Mouse (Mus musculus): ENCODE results near the gene Klf1. TPM values are rescaled to one million over a fixed set of nuclear protein-coding genes. Genes with fewer than 3 reads are reported as not detected.

Gene Klf1
- polyA plus RNA-seq (2014; fragmentation: Illumina TruSeq; extraction: RNeasy Lipid Tissue Mini Kit (QIAGEN cat#74804); ENCODE audit: low read depth, low replicate concordance) = 0.38 TPM

DNA sequence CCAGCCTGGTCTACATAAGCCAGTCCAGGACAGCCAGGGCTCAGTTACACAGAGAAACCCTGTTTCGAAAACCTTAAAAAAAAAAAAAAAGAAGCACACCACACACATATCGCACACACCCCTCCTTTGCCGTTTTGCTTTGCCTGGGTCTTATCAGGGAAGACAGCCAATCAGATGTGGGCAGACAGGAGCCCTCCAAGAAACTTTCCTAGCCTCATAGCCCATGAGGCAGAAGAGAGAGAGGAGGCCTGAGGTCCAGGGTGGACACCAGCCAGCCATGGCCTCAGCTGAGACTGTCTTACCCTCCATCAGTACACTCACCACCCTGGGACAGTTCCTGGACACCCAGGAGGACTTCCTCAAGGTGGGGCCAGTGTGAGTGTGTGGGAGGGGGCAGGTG lies at the start of gene Klf1:
TSS of gene Klf1 (plus strand) at position 177 of the 400 bp plus-strand sequence.

DNA sequence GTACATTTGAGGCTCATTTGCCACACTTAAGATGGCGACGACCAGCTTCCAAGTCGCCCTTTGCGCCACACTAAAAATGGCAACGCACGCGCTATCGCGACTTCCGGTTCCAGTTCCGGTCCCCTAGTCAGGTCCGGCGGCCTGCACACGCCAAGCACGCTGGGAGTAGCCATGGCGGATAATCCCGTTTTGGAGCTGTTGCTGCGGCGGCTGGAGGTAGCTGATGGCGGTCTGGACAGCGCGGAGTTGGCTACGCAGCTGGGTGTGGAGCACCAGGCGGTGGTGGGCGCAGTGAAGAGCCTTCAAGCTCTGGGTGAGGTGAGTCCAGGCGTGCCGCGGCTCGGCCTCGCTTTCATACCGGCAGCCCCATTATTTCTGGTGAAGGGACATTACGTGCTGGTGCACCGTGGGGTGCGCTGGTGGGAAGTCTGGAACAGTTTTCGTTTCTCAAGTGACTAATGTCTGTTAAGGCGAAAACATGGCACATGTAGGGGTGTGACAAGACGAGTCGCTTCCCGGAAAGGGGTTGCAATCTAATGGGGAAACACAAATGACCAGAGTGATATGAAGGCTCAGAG lies 44.8 kb upstream of the Klf1 start, which contains the start of gene Farsa:
TSS of gene Farsa (plus strand) at position 126 of the 578 bp plus-strand sequence.

DNA sequence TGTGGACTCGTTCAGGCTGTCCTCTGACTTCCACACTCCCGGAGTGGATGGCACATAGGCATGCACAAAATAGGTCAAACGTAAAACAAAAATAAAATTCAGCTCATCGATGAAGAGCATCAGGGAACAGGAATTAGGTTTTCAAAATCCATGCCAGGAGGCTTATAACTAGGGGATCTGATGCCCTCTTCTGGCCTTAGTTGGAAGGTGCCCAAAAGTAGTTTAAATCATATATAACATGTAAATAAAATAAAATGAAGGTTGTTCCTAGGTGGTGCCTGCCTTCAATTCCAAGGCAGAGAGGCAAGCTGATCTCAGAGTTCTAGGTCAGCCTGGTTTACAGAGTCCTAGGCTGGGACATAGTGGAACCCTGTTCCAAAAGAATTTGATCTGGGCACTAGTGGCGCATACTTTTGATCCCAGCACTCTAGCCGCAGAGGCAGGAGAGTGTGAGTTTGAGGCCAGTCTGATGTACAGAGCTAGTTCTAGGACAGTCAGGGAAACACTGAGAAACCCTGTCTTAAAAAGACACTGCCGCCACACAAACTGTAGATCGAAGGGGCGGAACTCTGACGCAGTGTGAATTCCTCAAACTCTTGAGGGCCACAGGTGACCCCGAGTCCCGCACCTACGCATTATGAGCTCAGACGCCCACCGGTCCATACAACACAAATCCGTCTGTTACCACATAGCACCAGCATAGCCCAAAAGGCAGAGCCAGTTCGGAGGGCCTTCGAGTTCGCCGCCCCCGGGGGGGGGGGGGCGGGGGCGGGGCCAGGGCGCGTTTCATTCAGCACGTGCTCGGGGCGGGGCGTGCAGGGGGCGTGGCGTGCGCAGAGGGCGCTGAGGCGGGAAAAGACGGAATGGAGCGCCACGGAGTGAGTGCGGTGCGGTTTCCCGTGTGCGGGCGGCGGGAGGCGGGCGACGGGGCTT lies 30.1 kb upstream of the Klf1 start, which contains the start of gene Syce2:
TSS of gene Syce2 (plus strand) at position 736 of the 933 bp plus-strand sequence.

DNA sequence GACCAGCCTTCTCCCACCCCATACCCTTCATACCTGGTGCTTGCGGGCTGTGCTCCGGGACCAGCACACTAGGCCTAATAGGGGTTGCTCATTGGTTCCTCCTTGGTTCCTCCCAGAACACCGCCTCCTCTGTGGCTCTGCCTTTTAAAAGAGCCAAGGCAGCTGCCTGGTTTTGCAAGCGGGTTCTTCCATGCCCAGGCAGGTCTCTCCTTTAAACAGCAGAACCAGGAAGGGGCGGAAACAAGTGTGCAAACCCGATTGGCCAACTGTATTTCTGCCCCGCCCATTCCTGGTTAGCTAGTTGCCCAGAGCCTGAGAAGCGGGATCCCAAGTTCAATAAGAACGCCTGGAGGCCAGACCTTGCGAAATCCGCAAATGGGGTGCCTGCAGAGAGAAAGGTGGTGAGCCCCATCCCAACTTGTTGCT lies 8.0 kb upstream of the Klf1 start, which contains the start of gene Gcdh:
TSS of gene Gcdh (minus strand) at position 213 of the 426 bp plus-strand sequence.

DNA sequence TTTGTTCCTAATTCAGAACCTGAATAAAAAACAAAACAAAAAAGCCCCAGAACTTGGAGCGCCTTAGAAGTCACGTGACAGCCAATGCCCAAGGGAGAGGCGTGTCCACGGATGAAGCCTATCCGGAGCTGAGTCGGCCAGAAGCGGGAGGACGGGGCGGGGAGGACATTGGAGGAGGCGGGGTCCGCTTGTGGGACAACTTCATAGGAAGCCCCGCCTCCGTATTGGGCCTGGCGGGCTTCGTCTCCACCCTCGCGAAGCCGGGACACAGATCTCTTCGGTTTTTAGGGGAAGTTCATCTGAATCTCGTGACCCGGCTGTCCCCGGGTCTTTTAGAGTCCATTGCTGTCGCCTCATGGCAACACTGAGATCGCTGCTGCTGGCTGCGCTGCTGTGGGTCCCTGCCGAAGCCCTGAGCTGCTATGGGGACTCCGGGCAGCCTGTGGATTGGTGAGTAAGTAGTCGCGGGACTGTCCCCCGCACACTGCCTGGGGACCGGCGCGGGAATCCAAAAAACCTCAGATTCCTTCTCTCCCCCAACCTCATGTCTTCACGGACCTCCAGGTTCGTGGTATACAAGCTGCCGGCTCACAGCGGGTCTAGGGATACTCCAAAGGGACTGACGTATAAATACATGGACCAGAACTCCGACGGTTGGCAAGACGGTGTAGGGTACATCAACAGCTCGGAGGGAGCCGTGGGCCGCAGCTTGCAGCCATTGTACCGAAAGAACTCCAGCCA lies 6.9 kb downstream of the Klf1 start, which contains the start of gene Dnase2a:
TSS of gene Dnase2a (plus strand) at position 140 of the 741 bp plus-strand sequence.

DNA sequence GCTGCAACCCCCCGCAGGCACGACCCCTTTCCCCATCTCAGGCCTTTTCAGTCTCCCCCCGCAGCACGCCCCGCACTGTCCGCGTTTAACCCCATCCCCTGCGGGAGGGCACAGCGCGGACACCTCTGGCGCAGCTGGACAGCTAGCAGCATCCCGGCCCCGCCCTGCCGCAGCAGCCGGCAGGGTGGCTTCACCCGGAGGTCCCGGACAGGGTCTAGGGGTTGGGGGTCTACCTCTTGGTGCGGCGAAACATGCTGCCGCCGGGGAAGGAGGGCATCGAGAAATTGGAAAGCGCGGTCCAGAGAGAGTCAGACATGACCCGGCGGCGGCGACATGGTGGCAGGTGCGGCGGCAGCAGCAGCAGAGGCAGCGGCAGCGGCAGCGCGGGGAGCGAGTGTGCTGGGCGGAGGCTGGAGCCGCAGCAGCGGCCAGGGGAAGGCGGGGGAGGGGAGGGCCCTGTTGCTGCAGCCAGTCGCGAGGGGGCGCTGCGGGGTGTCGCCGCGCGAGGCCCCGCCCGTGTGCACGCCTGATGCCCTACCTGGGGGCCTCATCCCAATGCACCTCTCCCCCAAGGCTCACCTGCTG lies 35.3 kb downstream of the Klf1 start, which contains the start of gene Mast1:
TSS of gene Mast1 (minus strand) at position 398 of the 585 bp plus-strand sequence.

DNA sequence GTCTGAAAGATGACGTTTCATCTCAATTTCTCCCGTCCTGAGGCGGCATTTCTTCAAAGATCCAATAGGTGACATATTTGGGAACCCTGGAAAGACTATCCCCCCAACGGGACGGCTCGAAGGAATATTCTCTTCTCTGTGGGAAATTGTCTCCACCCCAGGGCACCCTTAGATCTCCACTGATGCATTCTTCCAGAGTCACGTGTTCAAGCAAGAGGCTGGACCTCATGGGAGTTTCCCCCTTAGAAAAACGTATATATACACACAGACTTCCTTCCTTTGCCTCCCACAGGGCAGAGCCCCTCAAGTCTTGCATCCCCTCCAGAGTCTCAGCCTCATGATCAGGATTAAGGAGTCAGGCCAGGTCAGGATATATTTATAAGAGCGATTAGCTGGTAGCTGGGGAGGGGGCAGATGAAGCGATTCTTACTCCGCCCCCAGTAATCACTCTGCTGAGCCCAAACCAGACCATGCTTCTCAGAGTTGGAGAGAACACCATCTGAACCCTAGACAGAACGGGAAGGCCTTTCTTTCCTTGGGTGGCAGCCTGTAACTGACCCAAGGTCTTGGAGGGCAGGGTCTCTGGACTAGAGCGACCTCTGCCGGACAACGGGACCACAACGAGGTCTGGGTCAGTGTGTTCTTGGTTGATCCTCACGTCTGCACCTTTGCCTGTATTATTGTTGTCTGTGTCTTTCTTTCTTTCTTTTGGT lies 45.0 kb downstream of the Klf1 start, which contains the start of gene Rtbdn:
TSS of gene Rtbdn (plus strand) at position 464 of the 713 bp plus-strand sequence.

Other genes with a start within 250 kb of the Klf1 start
- gene Ier2, start 239.1 kb upstream of the Klf1 start, polyA plus RNA-seq (2014; fragmentation: Illumina TruSeq; extraction: RNeasy Lipid Tissue Mini Kit (QIAGEN cat#74804); ENCODE audit: low read depth, low replicate concordance) = 5.6 TPM
- 12.7 TPM for gene Trmt1, start 215.6 kb upstream of the Klf1 start, polyA plus RNA-seq (2014; fragmentation: Illumina TruSeq; extraction: RNeasy Lipid Tissue Mini Kit (QIAGEN cat#74804); ENCODE audit: low read depth, low replicate concordance)
- gene Nacc1, start 214.1 kb upstream of the Klf1 start, polyA plus RNA-seq (2014; fragmentation: Illumina TruSeq; extraction: RNeasy Lipid Tissue Mini Kit (QIAGEN cat#74804); ENCODE audit: low read depth, low replicate concordance) = 2.2 TPM
- gene Lyl1, start 200.5 kb upstream of the Klf1 start, polyA plus RNA-seq (2014; fragmentation: Illumina TruSeq; extraction: RNeasy Lipid Tissue Mini Kit (QIAGEN cat#74804); ENCODE audit: low read depth, low replicate concordance) = not detected
- gene G430095P16Rik, start 178.9 kb upstream of the Klf1 start, polyA plus RNA-seq (2014; fragmentation: Illumina TruSeq; extraction: RNeasy Lipid Tissue Mini Kit (QIAGEN cat#74804); ENCODE audit: low read depth, low replicate concordance) = not detected
- gene Nfix, start 101.6 kb upstream of the Klf1 start, polyA plus RNA-seq (2014; fragmentation: Illumina TruSeq; extraction: RNeasy Lipid Tissue Mini Kit (QIAGEN cat#74804); ENCODE audit: low read depth, low replicate concordance) = 19.0 TPM
- gene Dand5, start 79.1 kb upstream of the Klf1 start, polyA plus RNA-seq (2014; fragmentation: Illumina TruSeq; extraction: RNeasy Lipid Tissue Mini Kit (QIAGEN cat#74804); ENCODE audit: low read depth, low replicate concordance) = 1.5 TPM
- 0.66 TPM for gene Gadd45gip1, start 70.4 kb upstream of the Klf1 start, polyA plus RNA-seq (2014; fragmentation: Illumina TruSeq; extraction: RNeasy Lipid Tissue Mini Kit (QIAGEN cat#74804); ENCODE audit: low read depth, low replicate concordance)
- 3.5 TPM for gene Rad23a, start 61.3 kb upstream of the Klf1 start, polyA plus RNA-seq (2014; fragmentation: Illumina TruSeq; extraction: RNeasy Lipid Tissue Mini Kit (QIAGEN cat#74804); ENCODE audit: low read depth, low replicate concordance)
- 491 TPM for gene Calr, start 55.0 kb upstream of the Klf1 start, polyA plus RNA-seq (2014; fragmentation: Illumina TruSeq; extraction: RNeasy Lipid Tissue Mini Kit (QIAGEN cat#74804); ENCODE audit: low read depth, low replicate concordance)
- gene Farsa, start 44.9 kb upstream of the Klf1 start, polyA plus RNA-seq (2014; fragmentation: Illumina TruSeq; extraction: RNeasy Lipid Tissue Mini Kit (QIAGEN cat#74804); ENCODE audit: low read depth, low replicate concordance) = 4.9 TPM
- 9.3 TPM for gene Syce2, start 29.8 kb upstream of the Klf1 start, polyA plus RNA-seq (2014; fragmentation: Illumina TruSeq; extraction: RNeasy Lipid Tissue Mini Kit (QIAGEN cat#74804); ENCODE audit: low read depth, low replicate concordance)
- 36.1 TPM for gene Gcdh, start 8.0 kb upstream of the Klf1 start, polyA plus RNA-seq (2014; fragmentation: Illumina TruSeq; extraction: RNeasy Lipid Tissue Mini Kit (QIAGEN cat#74804); ENCODE audit: low read depth, low replicate concordance)
- gene Dnase2a, start 6.6 kb downstream of the Klf1 start, polyA plus RNA-seq (2014; fragmentation: Illumina TruSeq; extraction: RNeasy Lipid Tissue Mini Kit (QIAGEN cat#74804); ENCODE audit: low read depth, low replicate concordance) = 11.0 TPM
- not detected for gene Mast1, start 35.4 kb downstream of the Klf1 start, polyA plus RNA-seq (2014; fragmentation: Illumina TruSeq; extraction: RNeasy Lipid Tissue Mini Kit (QIAGEN cat#74804); ENCODE audit: low read depth, low replicate concordance)
- gene Rtbdn, start 45.1 kb downstream of the Klf1 start, polyA plus RNA-seq (2014; fragmentation: Illumina TruSeq; extraction: RNeasy Lipid Tissue Mini Kit (QIAGEN cat#74804); ENCODE audit: low read depth, low replicate concordance) = not detected
- not detected for gene Gm49661, start 67.5 kb downstream of the Klf1 start, polyA plus RNA-seq (2014; fragmentation: Illumina TruSeq; extraction: RNeasy Lipid Tissue Mini Kit (QIAGEN cat#74804); ENCODE audit: low read depth, low replicate concordance)
- gene Prdx2, start 67.7 kb downstream of the Klf1 start, polyA plus RNA-seq (2014; fragmentation: Illumina TruSeq; extraction: RNeasy Lipid Tissue Mini Kit (QIAGEN cat#74804); ENCODE audit: low read depth, low replicate concordance) = 27.1 TPM
- 2.4 TPM for gene Rnaseh2a, start 67.8 kb downstream of the Klf1 start, polyA plus RNA-seq (2014; fragmentation: Illumina TruSeq; extraction: RNeasy Lipid Tissue Mini Kit (QIAGEN cat#74804); ENCODE audit: low read depth, low replicate concordance)
- 1.7 TPM for gene Junb, start 76.8 kb downstream of the Klf1 start, polyA plus RNA-seq (2014; fragmentation: Illumina TruSeq; extraction: RNeasy Lipid Tissue Mini Kit (QIAGEN cat#74804); ENCODE audit: low read depth, low replicate concordance)
- 26.9 TPM for gene Hook2, start 88.7 kb downstream of the Klf1 start, polyA plus RNA-seq (2014; fragmentation: Illumina TruSeq; extraction: RNeasy Lipid Tissue Mini Kit (QIAGEN cat#74804); ENCODE audit: low read depth, low replicate concordance)
- 3.1 TPM for gene Best2, start 112.6 kb downstream of the Klf1 start, polyA plus RNA-seq (2014; fragmentation: Illumina TruSeq; extraction: RNeasy Lipid Tissue Mini Kit (QIAGEN cat#74804); ENCODE audit: low read depth, low replicate concordance)
- 11.1 TPM for gene Asna1, start 123.4 kb downstream of the Klf1 start, polyA plus RNA-seq (2014; fragmentation: Illumina TruSeq; extraction: RNeasy Lipid Tissue Mini Kit (QIAGEN cat#74804); ENCODE audit: low read depth, low replicate concordance)
- 13.3 TPM for gene Trir, start 124.9 kb downstream of the Klf1 start, polyA plus RNA-seq (2014; fragmentation: Illumina TruSeq; extraction: RNeasy Lipid Tissue Mini Kit (QIAGEN cat#74804); ENCODE audit: low read depth, low replicate concordance)
- 12.3 TPM for gene Tnpo2, start 135.0 kb downstream of the Klf1 start, polyA plus RNA-seq (2014; fragmentation: Illumina TruSeq; extraction: RNeasy Lipid Tissue Mini Kit (QIAGEN cat#74804); ENCODE audit: low read depth, low replicate concordance)
- 2.6 TPM for gene Fbxw9, start 158.1 kb downstream of the Klf1 start, polyA plus RNA-seq (2014; fragmentation: Illumina TruSeq; extraction: RNeasy Lipid Tissue Mini Kit (QIAGEN cat#74804); ENCODE audit: low read depth, low replicate concordance)
- not detected for gene Gm5741, start 166.1 kb downstream of the Klf1 start, polyA plus RNA-seq (2014; fragmentation: Illumina TruSeq; extraction: RNeasy Lipid Tissue Mini Kit (QIAGEN cat#74804); ENCODE audit: low read depth, low replicate concordance)
- gene Dhps, start 169.8 kb downstream of the Klf1 start, polyA plus RNA-seq (2014; fragmentation: Illumina TruSeq; extraction: RNeasy Lipid Tissue Mini Kit (QIAGEN cat#74804); ENCODE audit: low read depth, low replicate concordance) = 23.2 TPM
- 5.8 TPM for gene Wdr83os, start 178.8 kb downstream of the Klf1 start, polyA plus RNA-seq (2014; fragmentation: Illumina TruSeq; extraction: RNeasy Lipid Tissue Mini Kit (QIAGEN cat#74804); ENCODE audit: low read depth, low replicate concordance)
- gene Wdr83, start 179.4 kb downstream of the Klf1 start, polyA plus RNA-seq (2014; fragmentation: Illumina TruSeq; extraction: RNeasy Lipid Tissue Mini Kit (QIAGEN cat#74804); ENCODE audit: low read depth, low replicate concordance) = 2.8 TPM
- 9.3 TPM for gene Man2b1, start 181.3 kb downstream of the Klf1 start, polyA plus RNA-seq (2014; fragmentation: Illumina TruSeq; extraction: RNeasy Lipid Tissue Mini Kit (QIAGEN cat#74804); ENCODE audit: low read depth, low replicate concordance)
- 6.6 TPM for gene Zfp791, start 221.2 kb downstream of the Klf1 start, polyA plus RNA-seq (2014; fragmentation: Illumina TruSeq; extraction: RNeasy Lipid Tissue Mini Kit (QIAGEN cat#74804); ENCODE audit: low read depth, low replicate concordance)
- not detected for gene Cks1brt, start 250.0 kb downstream of the Klf1 start, polyA plus RNA-seq (2014; fragmentation: Illumina TruSeq; extraction: RNeasy Lipid Tissue Mini Kit (QIAGEN cat#74804); ENCODE audit: low read depth, low replicate concordance)

All from sigmoid colon, adult 10 weeks (tissue).